Mouse (Mus musculus): ENCODE data around the gene Zfp553.

Zfp553 gene

DNA sequence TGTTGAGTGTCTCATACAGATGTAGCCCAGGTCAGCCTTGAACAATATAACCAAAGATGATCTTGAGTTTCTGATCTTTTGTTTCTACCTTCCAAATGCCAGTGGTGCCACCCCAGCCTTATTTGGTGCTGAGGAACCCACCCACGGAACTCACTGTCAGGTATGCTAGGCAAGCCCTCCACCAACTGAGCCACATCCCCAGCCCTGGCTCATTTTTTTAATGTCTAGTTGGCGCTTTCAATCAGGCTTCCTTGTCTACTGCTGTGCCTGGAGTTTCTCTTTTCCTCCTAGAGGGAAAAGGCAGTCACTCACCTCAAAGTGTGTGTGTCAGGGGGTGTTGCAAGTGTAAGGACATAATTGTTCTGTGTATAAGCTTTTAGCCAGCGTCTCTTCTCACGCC is 38.2 kb downstream of the Zfp553 start:
- no peak for DNase-seq (ENCODE audit: low spot score in 2 of 2)

- peak in 1 of 2 experiments; percentile 43 for DNase-seq (ENCODE audit: low spot score in 2 of 2)
These were observed 39.7 kb downstream of the Zfp553 start for GRCm38 (mm10) chr7:127272566-127272965.

- DNase-seq (ENCODE audit: low spot score in 2 of 2): no peak
These were observed 40.5 kb downstream of the Zfp553 start for GRCm38 (mm10) chr7:127273118-127273923.

DNA sequence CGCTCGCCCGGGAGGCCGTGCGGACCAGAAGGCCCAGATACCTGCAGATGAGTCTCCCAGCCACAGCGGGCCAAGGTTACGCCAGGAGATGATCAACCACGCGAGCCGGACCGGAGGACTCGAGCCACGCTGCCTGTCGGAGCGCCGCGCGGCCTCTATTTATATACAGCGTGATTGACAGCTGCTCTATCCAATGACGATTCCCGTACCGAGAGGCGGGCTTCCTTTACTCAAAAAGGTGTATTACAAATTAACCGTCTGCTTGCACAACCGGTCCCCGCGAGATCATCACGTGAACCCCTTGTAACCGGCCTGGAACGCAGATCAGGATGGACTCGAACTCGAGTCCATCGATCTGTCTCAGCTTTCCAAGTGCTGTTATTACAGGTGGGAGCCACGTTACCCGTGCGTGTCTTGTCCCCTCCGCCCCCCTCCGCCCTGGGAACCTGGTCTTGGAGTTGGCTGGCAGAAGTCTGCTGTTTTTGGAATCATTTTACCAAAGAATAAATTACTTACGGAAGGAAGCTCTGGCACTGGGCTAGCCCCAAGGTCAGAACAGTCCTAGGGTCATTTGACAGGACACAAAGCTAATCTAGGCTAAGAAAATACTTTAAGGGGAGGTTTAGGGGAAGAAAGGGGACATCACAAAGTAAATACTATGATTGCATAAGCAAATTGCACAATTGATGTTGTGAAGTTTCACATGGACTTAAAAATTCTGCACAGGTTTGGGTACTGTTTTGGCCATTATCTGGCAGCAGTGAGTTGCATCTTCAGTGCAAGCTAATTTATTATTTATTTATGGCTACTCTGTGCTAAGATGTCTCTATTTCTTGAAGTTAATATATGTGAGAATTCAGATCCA is 41.3 kb downstream of the Zfp553 start, which contains the start of gene Sephs2:
TSS of gene Sephs2 (minus strand) at position 131 of the 865 bp plus-strand sequence.
- DNase-seq (ENCODE audit: low spot score in 2 of 2): peak; percentile 95 to 97

DNA sequence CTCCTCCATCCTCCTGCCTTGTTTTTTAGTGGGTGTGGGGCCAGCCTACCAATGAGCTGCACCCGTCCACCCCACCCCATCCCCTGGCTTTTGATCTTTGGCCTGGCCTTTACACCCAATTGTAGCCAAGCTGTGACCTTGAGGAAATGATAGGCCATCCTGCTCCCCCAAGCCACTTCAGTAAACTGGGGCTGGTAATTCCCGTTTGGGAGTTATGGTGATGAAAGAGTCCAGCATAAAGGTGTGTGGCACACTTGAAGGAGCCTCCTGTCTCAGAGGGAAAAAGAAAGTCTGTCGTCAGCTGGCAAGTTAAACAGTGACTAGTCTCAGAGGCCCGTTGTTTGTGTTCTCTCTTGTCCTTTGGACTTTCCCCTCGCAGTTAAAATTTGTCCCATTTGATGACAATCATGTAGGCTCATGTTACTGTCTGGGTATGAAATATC is 43.7 kb downstream of the Zfp553 start:
- DNase-seq (ENCODE audit: low spot score in 2 of 2): no peak

DNA sequence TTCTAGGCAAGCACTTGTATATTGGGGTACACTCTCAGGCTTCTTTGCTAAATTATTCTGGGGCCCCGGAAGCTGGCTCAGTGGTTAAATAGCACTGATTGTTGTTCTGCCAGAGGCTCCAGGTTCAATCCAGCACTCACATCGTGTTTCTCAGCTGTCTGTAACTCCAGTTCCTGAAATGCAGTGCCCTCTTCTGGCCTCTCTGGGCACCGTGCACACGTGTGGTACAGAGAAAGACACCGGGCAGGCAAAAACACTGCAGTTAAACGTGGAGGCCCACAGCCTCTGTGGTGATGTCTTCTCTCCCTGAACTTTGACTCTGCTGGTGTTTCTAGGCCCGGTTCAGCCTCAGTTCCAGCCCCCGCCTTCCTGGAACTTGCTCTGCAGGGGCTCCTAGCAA is 45.5 kb downstream of the Zfp553 start:
- no peak for DNase-seq (ENCODE audit: low spot score in 2 of 2)

GRCm38 (mm10) chr7:127280092-127280491 is 47.2 kb downstream of the Zfp553 start:
- no peak for DNase-seq (ENCODE audit: low spot score in 2 of 2)

DNA sequence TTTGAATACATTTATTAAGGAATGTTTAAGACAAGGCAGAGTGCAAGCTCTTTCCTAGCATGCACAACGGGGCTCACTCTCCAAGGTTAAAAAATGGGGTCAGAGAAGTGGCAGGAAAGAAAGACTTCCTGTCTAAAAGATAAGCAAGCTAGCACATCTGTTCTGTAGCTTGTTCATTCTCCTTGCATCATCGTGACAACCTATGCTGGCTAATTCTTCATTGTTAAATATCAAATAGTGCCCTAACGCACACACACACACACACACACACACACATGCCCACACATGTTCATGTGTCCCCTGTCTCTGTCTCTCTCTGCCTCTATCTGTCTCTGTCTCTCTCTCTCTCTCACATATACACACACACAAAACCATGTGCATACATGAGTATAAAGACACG is 48.3 kb downstream of the Zfp553 start:
- no peak for DNase-seq (ENCODE audit: low spot score in 2 of 2)

GRCm38 (mm10) chr7:127282190-127282589 is 49.3 kb downstream of the Zfp553 start:
- DNase-seq (ENCODE audit: low spot score in 2 of 2): no peak

DNA sequence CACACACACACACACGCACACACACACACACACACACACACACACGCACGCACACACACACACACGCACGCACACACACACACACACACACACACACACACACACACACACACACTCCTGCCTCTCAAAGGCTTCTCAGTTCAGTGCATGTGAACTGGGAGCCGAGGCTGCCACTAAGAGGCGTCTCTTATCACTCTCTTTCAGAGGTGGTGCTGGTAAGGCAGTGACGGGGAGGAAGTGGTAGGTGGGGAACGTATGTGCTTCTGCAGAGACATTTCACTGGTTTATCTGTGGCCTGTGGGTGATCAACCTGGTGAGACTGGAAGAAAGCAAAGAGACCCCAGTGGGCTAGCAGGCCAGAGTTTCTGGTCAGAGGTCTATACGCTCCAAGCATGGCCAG is 52.3 kb downstream of the Zfp553 start:
- no peak for DNase-seq (ENCODE audit: low spot score in 2 of 2)
